Mouse (Mus musculus) cerebral cortex, adult 2 months (tissue): Measurements from ENCODE around the gene Chrna10.

Source experiments
- WGBS: fragments of 180-500 bp; shearing (Covaris S2); methylation state at CpG from one replicate; pipeline ENCODE4 v1.1.7; 2018; 5-methylcytosine and 5-hydroxymethylcytosine counted together

Gene Chrna10

GRCm38 (mm10) chr7:102116579-102117331 lies at the start of gene Chrna10:
Chrna10 (minus strand) TSS chr7:102116828.
- WGBS: 47% methylated on average over 7 of the region's 7 CpGs

GRCm38 (mm10) chr7:102153691-102154090 lies 37.1 kb upstream of the Chrna10 start:
- 86% methylated on average over 5 of the region's 5 CpGs for WGBS

- WGBS: 97% methylated on average over 5 of the region's 5 CpGs
Measured at GRCm38 (mm10) chr7:102137898-102138297, 21.3 kb upstream of the Chrna10 start.

GRCm38 (mm10) chr7:102137464-102137863 lies 20.8 kb upstream of the Chrna10 start:
- WGBS: 82% methylated on average over 1 of the region's 1 CpGs

- 82% methylated on average over 4 of the region's 4 CpGs for WGBS
Measured at GRCm38 (mm10) chr7:102132395-102132794, 15.8 kb upstream of the Chrna10 start.

- WGBS: 79% methylated on average over 10 of the region's 10 CpGs
Measured at GRCm38 (mm10) chr7:102120326-102120725, 3.7 kb upstream of the Chrna10 start.

- 72% methylated on average over 6 of the region's 6 CpGs for WGBS
Measured at GRCm38 (mm10) chr7:102117382-102117781, 754 bp upstream of the Chrna10 start.

- 85% methylated on average over 45 of the region's 45 CpGs for WGBS
Measured at GRCm38 (mm10) chr7:102113151-102113729, 3.4 kb downstream of the Chrna10 start.

- WGBS: 90% methylated on average over 4 of the region's 4 CpGs
Measured at GRCm38 (mm10) chr7:102109746-102110145, 6.9 kb downstream of the Chrna10 start.

- WGBS: 84% methylated on average over 7 of the region's 7 CpGs
Measured at GRCm38 (mm10) chr7:102109171-102109570, 7.5 kb downstream of the Chrna10 start, which contains the start of gene Art5. Art5 (minus strand) TSS chr7:102109489.

GRCm38 (mm10) chr7:102108206-102108605 lies 8.4 kb downstream of the Chrna10 start:
- 90% methylated on average over 1 of the region's 1 CpGs for WGBS

- 28% methylated on average over 23 of the region's 23 CpGs for WGBS
Measured at GRCm38 (mm10) chr7:102106700-102107141, 9.9 kb downstream of the Chrna10 start.

GRCm38 (mm10) chr7:102104126-102104525 lies 12.5 kb downstream of the Chrna10 start:
- 59% methylated on average over 5 of the region's 5 CpGs for WGBS

GRCm38 (mm10) chr7:102103555-102103954 lies 13.1 kb downstream of the Chrna10 start:
- WGBS: 85% methylated on average over 2 of the region's 2 CpGs

- 79% methylated on average over 6 of the region's 6 CpGs for WGBS
Measured at GRCm38 (mm10) chr7:102102696-102103095, 13.9 kb downstream of the Chrna10 start.

- 77% methylated on average over 8 of the region's 8 CpGs for WGBS
Measured at GRCm38 (mm10) chr7:102102241-102102640, 14.4 kb downstream of the Chrna10 start.

GRCm38 (mm10) chr7:102101487-102101886 lies 15.1 kb downstream of the Chrna10 start, which contains the start of gene Art1:
Art1 (plus strand) TSS chr7:102101743.
- 85% methylated on average over 5 of the region's 5 CpGs for WGBS

- 70% methylated on average over 5 of the region's 5 CpGs for WGBS
Measured at GRCm38 (mm10) chr7:102100868-102101267, 15.8 kb downstream of the Chrna10 start.

GRCm38 (mm10) chr7:102099760-102100661 lies 16.6 kb downstream of the Chrna10 start:
- WGBS: 18% methylated on average over 30 of the region's 30 CpGs

- WGBS: 76% methylated on average over 4 of the region's 4 CpGs
Measured at GRCm38 (mm10) chr7:102087336-102087735, 29.3 kb downstream of the Chrna10 start.

- WGBS: 91% methylated on average over 26 of the region's 26 CpGs
Measured at GRCm38 (mm10) chr7:102084041-102084696, 32.5 kb downstream of the Chrna10 start.
